Mouse (Mus musculus) forebrain, embryonic 10.5 days (tissue): ENCODE results near the gene Thada. TPM values are rescaled to one million over a fixed set of nuclear protein-coding genes. Genes with fewer than 3 reads are reported as not detected.

Source experiments
- DNase-seq: peaks from one replicate; pipeline ENCODE4 v3.0.0-alpha.2; 2017; ENCODE audit warnings: low spot score; ENCODE audit errors: extremely low spot score
- H3K27ac ChIP-seq: fragments of 300-500 bp; sonication (generic); 2 replicates; pipeline ENCODE4 v1.5.1; 2016; ENCODE audit warnings: mild to moderate bottlenecking
- H3K27me3 ChIP-seq: fragments of 300-500 bp; sonication (generic); 2 replicates; pipeline ENCODE4 v1.6.1; 2016; ENCODE audit warnings: mild to moderate bottlenecking; ENCODE audit not compliant: poor library complexity, severe bottlenecking
- H3K36me3 ChIP-seq: fragments of 300-500 bp; sonication (generic); replicated peaks from 2 replicates; pipeline ENCODE4 v1.6.1; 2016; ENCODE audit warnings: mild to moderate bottlenecking, moderate library complexity
- H3K4me1 ChIP-seq: fragments of 300-500 bp; sonication (generic); 2 replicates; pipeline ENCODE4 v1.6.1; 2016
- H3K4me3 ChIP-seq: fragments of 300-500 bp; sonication (generic); 2 replicates; pipeline ENCODE4 v1.5.1; 2016; ENCODE audit warnings: mild to moderate bottlenecking, moderate library complexity
- H3K9me3 ChIP-seq: fragments of 300-500 bp; sonication (generic); 2 replicates; pipeline ENCODE4 v1.6.1; 2016; ENCODE audit warnings: mild to moderate bottlenecking, moderate library complexity
- WGBS: fragments of 180-500 bp; shearing (Covaris S2); methylation state at CpG from one replicate; pipeline ENCODE4 v1.1.7; 2016; 5-methylcytosine and 5-hydroxymethylcytosine counted together
- polyA plus RNA-seq: library from polyadenylated mRNA; unstranded; fragments of >200 nt; fragmentation: Nextera tagmentation; extraction: Ambion mirVana; gene quantifications from 2 replicates; pipeline ENCODE4 v1.2.1, GENCODE M21; 2016

The Thada gene
- polyA plus RNA-seq, 1 experiment from 2014 or later, result 12.1 TPM

DNA sequence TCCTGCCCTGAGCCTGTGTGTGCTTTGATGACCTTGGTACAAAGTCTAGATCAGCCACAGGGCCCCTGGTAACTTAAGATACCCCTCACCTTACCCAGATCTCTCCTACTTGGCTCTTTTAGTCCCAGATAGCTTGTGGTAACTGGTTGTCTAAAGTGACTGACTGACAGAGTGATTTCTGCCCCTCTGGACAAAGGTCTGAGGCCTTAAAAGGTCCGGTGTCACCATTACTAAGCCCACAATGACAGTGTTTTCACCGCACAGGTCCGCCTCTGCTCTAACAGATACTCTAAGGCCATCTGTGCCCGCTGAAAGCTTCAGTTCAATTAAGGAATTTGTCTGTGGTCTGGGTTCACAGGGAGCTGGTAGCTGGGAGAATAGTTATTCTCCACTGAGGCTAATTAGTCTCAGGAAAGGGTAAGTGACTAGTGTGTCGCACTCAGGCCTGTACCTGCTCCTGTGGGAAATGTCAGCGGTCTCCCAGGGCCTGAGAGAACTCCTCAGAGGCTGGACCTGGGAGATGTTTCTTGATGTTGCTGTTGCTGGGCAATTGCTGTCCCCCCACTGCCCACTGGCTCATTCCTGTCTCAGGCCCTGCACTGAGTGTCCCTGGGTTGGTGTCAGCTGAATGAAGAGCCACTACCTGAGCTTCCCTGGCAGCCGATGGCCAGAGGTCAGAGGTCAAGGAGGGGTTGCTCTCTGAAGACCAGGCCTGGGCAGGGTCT is 319.4 kb downstream of the Thada start:
- H3K36me3 ChIP-seq, result no peaks in the 10 kb centered on the region
- no peaks in the 10 kb centered on the region for H3K9me3 ChIP-seq
- peak overlapping the region; percentile 76 for H3K27ac ChIP-seq
- 38% methylated on average over 7 of the region's 7 CpGs for WGBS
- DNase-seq, result no peak
- H3K27me3 ChIP-seq, result peaks cover 46% of the 10 kb centered on the region
- H3K4me1 ChIP-seq, result peaks cover 73% of the 10 kb centered on the region
- H3K4me3 ChIP-seq, result no peak overlapping the region

DNA sequence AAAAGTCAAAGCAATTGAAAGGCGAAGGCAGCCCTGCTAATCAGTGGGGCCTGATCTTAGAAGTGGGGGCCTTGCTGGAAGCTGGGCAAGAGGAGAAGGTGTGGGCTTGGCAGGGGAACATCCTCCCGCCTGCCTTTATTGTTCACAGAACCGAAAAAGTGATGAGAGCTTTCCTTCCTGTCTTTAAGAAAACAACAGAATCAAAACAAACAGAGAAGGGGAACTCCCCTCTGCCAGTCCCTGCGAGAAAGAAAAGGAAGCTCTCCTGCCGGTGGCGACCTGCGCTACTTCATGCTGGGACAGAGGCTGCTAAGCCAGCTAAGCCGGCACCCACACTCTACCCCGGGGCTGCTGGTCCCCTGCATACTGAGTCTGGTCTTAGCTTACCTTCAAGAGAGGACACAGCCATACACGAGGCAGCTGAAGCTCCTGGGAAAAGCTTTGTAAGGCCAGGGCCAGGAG is 320.1 kb downstream of the Thada start:
- H3K4me1 ChIP-seq, result peaks cover 77% of the 10 kb centered on the region

DNA sequence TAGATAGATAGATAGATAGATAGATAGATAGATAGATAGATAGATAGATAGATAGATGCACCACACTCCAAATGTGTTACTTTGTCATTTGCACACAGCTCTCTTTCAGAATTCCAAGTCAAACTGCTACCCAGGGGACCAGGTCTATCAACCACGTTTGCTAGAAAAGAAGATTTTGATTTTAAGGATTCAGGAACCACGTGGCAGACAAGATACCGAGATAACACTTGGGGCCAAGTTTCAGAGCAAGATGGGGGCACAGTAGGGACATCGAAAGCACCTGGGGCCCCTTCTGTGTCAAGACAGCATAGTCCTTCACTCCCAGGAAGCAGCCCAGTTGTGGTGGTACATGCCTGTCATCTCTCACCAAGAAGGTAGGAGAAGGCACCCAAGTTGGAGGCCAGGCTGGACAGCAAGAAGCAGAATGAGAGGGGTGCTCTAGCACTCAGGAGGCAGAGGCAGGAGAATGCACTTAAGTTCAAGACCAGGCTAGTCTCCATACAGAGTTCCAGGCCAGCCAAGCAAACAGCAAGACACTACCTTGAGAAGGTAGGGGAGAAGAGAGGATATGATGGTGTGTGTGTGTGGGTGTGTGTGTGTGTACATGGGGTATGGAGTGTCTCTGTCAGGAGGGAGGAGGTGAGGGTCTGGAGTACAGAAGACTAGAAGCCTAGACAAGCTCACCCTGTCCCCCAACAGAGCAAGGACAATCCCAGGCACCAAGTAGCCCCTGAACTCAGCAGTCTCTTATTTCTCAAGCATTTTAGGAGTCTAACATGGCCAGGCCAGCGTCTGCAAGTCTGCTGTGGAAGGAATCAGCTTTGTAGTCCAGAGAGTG is 321.0 kb downstream of the Thada start:
- WGBS, result 77% methylated on average over 5 of the region's 5 CpGs
- Histone ChIP-seq H3K4me3 (no peak overlapping the region), H3K36me3 (no peaks in the 10 kb centered on the region), H3K9me3 (no peaks in the 10 kb centered on the region), H3K27ac (peak overlapping the region; percentile 72), H3K27me3 (peaks cover 45% of the 10 kb centered on the region), H3K4me1 (peaks cover 79% of the 10 kb centered on the region)
- DNase-seq, result no peak

More for the DNA sequence above, 320.1 kb downstream of the Thada start:
- no peak for DNase-seq
- H3K9me3 ChIP-seq, result no peaks in the 10 kb centered on the region
- 9% methylated on average over 10 of the region's 10 CpGs for WGBS
- H3K4me3 ChIP-seq, result no peak overlapping the region
- no peaks in the 10 kb centered on the region for H3K36me3 ChIP-seq
- H3K27me3 ChIP-seq, result peaks cover 45% of the 10 kb centered on the region
- peak overlapping the region; percentile 76 for H3K27ac ChIP-seq

DNA sequence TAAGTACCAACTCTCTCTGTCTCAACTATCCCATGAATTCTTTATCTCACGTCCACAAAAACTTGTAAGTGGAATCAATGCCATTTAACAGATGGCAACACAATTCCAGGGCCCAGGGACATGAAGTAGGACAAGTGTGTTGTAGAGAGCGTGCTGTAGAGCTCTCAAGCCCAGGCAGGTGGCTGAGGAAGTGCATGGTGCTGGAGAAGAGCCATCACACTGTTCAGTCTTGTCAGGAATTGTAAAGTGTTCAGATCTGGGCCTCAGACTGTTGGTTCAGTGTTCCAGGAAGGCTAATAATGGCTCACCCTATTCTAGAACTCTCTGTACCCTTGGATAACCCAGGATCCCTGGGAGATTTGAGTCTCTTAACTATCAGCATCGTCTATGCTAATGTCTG is 321.9 kb downstream of the Thada start:
- WGBS, result 88% methylated on average over 3 of the region's 3 CpGs

DNA sequence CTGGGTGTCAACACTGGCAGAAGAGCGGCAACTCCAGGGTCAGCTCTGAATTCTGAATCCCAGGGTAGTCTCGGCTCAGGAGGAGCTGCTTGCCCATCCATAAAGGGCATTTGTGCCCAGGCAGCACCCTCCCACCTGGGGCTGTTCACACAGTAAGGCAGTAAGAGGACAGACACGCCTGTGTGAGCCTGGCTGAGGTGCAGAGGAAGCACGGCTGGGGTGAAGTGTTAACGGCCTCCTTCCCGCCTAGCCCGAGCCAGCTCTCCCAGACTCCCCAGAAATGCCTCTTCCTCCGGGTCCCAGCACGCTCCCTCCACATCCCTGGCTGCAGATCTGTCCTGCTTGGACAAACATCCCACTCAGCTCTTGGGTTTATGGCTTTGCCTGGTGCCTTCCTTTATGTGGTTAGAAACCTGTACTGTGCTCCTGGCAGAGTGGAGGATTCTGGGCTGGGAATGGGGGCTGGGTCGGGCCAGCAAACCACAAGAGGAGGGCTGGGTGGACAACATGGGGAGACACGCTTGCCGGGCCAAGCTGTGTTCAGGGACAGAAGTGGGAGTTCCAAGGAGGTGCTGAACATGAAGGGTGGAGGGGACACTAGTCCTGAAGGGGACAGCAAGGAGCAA is 322.7 kb downstream of the Thada start:
- no peak for DNase-seq
- WGBS, result 66% methylated on average over 12 of the region's 12 CpGs
- Histone ChIP-seq H3K4me1 (peaks cover 62% of the 10 kb centered on the region), H3K27ac (peak overlapping the region; percentile 51), H3K4me3 (no peak overlapping the region), H3K36me3 (no peaks in the 10 kb centered on the region), H3K27me3 (peaks cover 41% of the 10 kb centered on the region), H3K9me3 (no peaks in the 10 kb centered on the region)

More for the DNA sequence above, 321.9 kb downstream of the Thada start:
- DNase-seq, result no peak
- Histone ChIP-seq H3K27ac (no peak overlapping the region), H3K36me3 (no peaks in the 10 kb centered on the region), H3K9me3 (no peaks in the 10 kb centered on the region), H3K4me1 (peaks cover 70% of the 10 kb centered on the region), H3K27me3 (peaks cover 41% of the 10 kb centered on the region), H3K4me3 (no peak overlapping the region)

DNA sequence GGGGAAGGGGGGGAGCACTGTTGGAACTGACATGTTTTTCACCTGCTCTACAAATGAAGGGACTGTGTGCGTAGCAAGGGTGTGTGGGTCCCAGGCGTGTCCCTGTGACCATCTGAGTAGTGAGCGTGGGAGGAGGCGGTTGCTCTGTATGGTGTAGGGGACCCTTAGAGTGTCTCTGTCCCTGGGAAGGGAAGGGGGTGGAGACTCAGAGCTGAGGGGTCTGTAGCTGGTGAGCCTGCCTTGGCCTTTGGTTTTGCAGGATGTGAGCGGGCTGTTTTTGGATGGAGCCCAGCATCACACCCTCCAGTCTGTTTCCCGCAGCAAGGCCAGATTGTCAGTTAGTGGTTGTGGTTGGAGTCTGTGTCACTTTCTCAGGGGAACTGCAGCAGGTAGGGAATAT is 324.3 kb downstream of the Thada start:
- Histone ChIP-seq H3K27me3 (peaks cover 29% of the 10 kb centered on the region), H3K4me3 (no peak overlapping the region), H3K4me1 (peaks cover 54% of the 10 kb centered on the region), H3K9me3 (no peaks in the 10 kb centered on the region), H3K27ac (peak overlapping the region; percentile 68), H3K36me3 (no peaks in the 10 kb centered on the region)
- WGBS, result 87% methylated on average over 6 of the region's 6 CpGs
- DNase-seq, result no peak

DNA sequence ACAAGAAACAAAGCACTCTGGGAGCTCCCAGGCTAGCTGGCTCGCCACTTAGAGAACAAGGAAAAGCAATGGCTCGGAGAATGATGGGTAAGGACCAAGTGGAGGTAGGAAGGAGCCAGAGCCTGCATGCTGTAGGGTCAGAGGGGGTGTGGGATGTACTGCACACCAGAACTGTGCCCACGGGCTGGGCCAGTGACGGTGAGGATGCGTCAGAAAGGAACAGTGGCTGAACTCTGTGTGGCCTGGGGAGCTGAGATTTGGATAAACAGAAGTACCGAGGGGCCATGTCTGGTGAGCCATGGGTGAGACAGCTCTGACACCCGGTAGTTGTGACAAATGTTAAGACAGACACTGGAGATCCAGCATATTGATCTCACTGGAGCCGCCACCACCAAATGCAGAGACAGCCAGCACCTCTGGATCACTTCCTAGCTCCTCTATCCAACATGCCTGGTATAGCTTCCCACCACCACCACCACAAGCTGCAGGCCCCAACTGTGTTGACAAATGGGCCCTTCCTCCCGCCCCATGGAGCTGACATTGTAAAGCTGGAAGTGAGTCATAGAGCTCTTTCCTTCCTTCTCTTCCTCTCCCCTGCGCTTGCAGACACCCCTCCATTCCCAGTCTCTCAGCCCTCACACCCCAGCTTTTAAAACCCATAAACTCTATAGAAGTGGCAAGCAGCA is 325.0 kb downstream of the Thada start:
- Histone ChIP-seq H3K27ac (peak overlapping the region; percentile 68), H3K9me3 (no peaks in the 10 kb centered on the region), H3K36me3 (no peaks in the 10 kb centered on the region), H3K4me3 (no peak overlapping the region), H3K27me3 (peaks cover 23% of the 10 kb centered on the region), H3K4me1 (peaks cover 52% of the 10 kb centered on the region)
- DNase-seq, result no peak
- 77% methylated on average over 10 of the region's 10 CpGs for WGBS

Other genes starting within 250 kb of the Thada start
- 3.5 and 3.8 TPM in 2 replicates for gene Plekhh2, start 45.7 kb upstream of the Thada start, polyA plus RNA-seq
- 35.5 and 36.0 TPM in 2 replicates for gene Dync2li1, start 160.3 kb upstream of the Thada start, polyA plus RNA-seq
- 0.23 and 0.33 TPM in 2 replicates for gene Abcg8, start 210.1 kb upstream of the Thada start, polyA plus RNA-seq
- gene Abcg5, start 216.8 kb upstream of the Thada start, polyA plus RNA-seq, result 5.3 and 5.4 TPM in 2 replicates